Mouse (Mus musculus) lung, embryonic 15.5 days (tissue): ENCODE data around the gene Alpl. TPM values are rescaled to one million over a fixed set of nuclear protein-coding genes. Genes with fewer than 3 reads are reported as not detected.
A peak's percentile ranks its signal among the peaks of the same experiment; 100 is the strongest.

ENCODE experiments used
- ATAC-seq: fragments of 200-750 bp; cut with Nextera tagmentation; 2 replicates; pipeline ENCODE4 v1.8.0; 2017; ENCODE audit warnings: moderate number of reproducible peaks, borderline replicate concordance; ENCODE audit not compliant: low FRiP score, low TSS enrichment; ENCODE audit errors: extremely low read depth
- H3K27ac ChIP-seq: fragments of 300-500 bp; sonication (generic); 2 replicates; pipeline ENCODE4 v1.5.1; 2015; ENCODE audit warnings: moderate library complexity, mild to moderate bottlenecking, inconsistent platforms
- H3K27me3 ChIP-seq: fragments of 300-500 bp; sonication (generic); 2 replicates; pipeline ENCODE4 v1.6.1; 2015; ENCODE audit warnings: inconsistent platforms
- H3K36me3 ChIP-seq: fragments of 300-500 bp; sonication (generic); 2 replicates; pipeline ENCODE4 v1.6.1; 2015; ENCODE audit warnings: inconsistent platforms
- H3K4me1 ChIP-seq: fragments of 300-500 bp; sonication (generic); 2 replicates; pipeline ENCODE4 v1.6.1; 2015; ENCODE audit warnings: inconsistent platforms
- H3K4me2 ChIP-seq: fragments of 300-500 bp; sonication (generic); 2 replicates; pipeline ENCODE4 v1.6.1; 2015; ENCODE audit warnings: inconsistent platforms, mild to moderate bottlenecking, moderate library complexity
- H3K4me3 ChIP-seq: fragments of 300-500 bp; sonication (generic); 2 replicates; pipeline ENCODE4 v1.5.1; 2015; ENCODE audit warnings: mild to moderate bottlenecking, inconsistent platforms
- H3K9ac ChIP-seq: fragments of 300-500 bp; sonication (generic); 2 replicates; pipeline ENCODE4 v1.6.1; 2015; ENCODE audit warnings: inconsistent platforms
- H3K9me3 ChIP-seq: fragments of 300-500 bp; sonication (generic); 2 replicates; pipeline ENCODE4 v1.6.1; 2016; ENCODE audit warnings: inconsistent platforms
- WGBS: fragments of 180-500 bp; shearing (Covaris S2); methylation state at CpG from one replicate; pipeline ENCODE4 v1.1.7; 2015; 5-methylcytosine and 5-hydroxymethylcytosine counted together
- polyA plus RNA-seq: library from polyadenylated mRNA; unstranded; fragments of >200 nt; fragmentation: Nextera tagmentation; extraction: Ambion mirVana; gene quantifications from 2 replicates; pipeline ENCODE4 v1.2.1, GENCODE M21; 2015

Alpl gene
- polyA plus RNA-seq, 1 experiment from 2014 or later = 4.2 TPM

DNA sequence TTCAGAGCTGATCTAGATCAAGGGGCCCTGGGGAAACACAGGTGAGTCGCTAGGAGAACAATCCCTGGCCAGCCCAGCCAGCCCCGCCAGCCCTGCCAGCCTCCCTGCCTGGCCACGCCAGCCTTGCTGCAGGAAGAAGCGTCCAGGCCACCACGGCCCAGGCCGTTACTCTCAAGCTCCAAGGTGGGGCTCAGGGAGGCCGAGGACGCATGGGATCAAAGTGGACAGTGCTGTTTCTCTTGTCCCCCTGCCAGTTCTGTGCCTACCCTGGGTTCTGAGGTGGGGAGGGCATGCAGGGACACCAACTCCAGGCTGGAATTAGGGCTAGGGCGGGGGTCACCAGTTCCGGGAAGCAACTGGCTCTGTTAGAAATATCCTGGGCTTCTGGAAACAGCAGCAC is 64.3 kb downstream of the Alpl start:
- WGBS = 58% methylated on average over 10 of the region's 10 CpGs
- no peak overlapping the region for H3K4me2 ChIP-seq
- no peak overlapping the region for H3K27ac ChIP-seq
- H3K9ac ChIP-seq = no peak overlapping the region
- H3K4me3 ChIP-seq = no peak overlapping the region
- peaks cover 45% of the 10 kb centered on the region for H3K27me3 ChIP-seq
- H3K4me1 ChIP-seq = peaks cover 32% of the 10 kb centered on the region
- no peaks in the 10 kb centered on the region for H3K9me3 ChIP-seq
- no peak for ATAC-seq
- no peaks in the 10 kb centered on the region for H3K36me3 ChIP-seq

DNA sequence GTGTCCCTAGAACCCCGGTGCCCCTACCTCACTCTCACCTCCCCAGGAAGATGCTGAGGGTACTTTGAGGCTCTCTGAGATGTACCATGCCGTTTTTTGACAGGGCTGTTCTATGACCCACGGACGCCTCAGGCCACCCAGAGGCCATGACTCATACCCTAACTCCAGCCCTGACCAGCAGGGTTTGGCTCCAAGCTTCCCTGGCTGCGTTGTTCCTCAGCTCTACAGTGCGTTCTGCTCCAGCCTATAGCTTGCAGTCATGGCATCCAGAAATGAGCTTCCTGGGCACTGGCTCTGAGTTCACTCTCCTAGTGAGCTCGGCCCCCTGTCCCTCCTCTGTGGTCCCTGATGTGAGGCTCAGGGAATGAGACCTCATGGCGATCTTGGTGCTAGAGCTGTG is 65.4 kb downstream of the Alpl start:
- H3K9ac ChIP-seq = no peak overlapping the region
- no peaks in the 10 kb centered on the region for H3K9me3 ChIP-seq
- WGBS = 75% methylated on average over 8 of the region's 8 CpGs
- no peaks in the 10 kb centered on the region for H3K36me3 ChIP-seq
- H3K27ac ChIP-seq = no peak overlapping the region
- H3K4me1 ChIP-seq = peaks cover 24% of the 10 kb centered on the region
- ATAC-seq = no peak
- no peak overlapping the region for H3K4me2 ChIP-seq
- peaks cover 49% of the 10 kb centered on the region for H3K27me3 ChIP-seq
- H3K4me3 ChIP-seq = no peak overlapping the region

DNA sequence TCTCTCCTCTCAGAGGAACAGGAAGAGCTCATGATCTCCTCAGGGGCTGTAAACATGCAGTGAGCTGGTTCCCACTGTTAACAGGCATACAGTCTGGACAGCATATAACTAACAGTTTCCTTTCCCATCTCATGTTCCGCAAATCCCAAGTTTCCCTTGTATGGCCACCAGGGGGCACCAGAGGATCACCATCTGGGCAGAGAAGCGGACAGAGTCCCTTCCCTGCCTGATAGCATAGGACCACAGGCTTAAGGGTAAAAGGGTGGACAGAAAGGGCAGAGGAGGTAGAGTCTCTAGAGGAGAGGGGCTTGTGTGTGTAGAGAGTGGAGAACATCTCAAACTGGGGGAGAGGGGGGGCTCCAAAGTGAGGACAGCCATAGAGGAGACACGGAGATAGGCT is 66.0 kb downstream of the Alpl start:
- H3K4me3 ChIP-seq = no peak overlapping the region
- H3K36me3 ChIP-seq = no peaks in the 10 kb centered on the region
- H3K27me3 ChIP-seq = peaks cover 49% of the 10 kb centered on the region
- no peak overlapping the region for H3K9ac ChIP-seq
- H3K4me1 ChIP-seq = peaks cover 24% of the 10 kb centered on the region
- H3K9me3 ChIP-seq = no peaks in the 10 kb centered on the region
- WGBS = 16% methylated on average over 3 of the region's 3 CpGs
- ATAC-seq = no peak
- no peak overlapping the region for H3K4me2 ChIP-seq
- H3K27ac ChIP-seq = no peak overlapping the region

DNA sequence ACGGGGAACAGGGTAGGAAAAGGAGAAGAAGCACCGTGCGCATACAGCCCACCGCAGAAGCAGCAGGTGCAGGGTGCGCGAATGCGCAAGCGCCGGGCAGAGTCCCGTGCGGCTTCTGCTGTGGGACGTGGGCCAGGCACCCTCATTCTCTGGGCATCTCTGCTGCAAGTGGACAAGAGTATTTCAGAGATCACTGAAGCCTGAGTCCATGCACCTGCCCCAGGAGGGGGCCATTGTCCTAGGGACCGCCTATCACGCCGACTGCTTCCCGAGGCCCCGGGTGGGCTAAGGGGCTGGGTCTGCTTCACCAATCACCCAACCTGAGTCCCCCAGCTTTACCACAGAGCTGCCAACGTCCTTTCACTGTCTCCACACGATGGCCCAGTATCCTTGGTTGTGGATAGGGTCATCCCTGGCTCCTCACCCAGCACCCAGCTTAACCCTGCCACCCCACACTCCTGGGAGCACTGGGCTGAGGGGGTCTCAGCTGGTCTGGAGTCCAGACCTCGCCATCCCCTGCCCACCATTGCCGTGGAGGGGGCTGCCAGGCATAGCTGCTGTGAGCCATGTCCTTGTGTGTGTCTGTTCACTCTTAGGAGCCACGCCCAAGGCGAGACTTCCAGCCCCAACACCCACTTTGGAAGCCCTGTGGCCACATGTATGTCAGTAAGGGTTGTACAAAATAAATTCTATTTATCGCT is 66.9 kb downstream of the Alpl start:
- Histone ChIP-seq H3K9ac (no peak overlapping the region), H3K27me3 (peaks cover 57% of the 10 kb centered on the region), H3K4me3 (no peak overlapping the region), H3K4me2 (peak overlapping the region; percentile 38), H3K27ac (no peak overlapping the region), H3K9me3 (no peaks in the 10 kb centered on the region), H3K36me3 (no peaks in the 10 kb centered on the region), H3K4me1 (peaks cover 26% of the 10 kb centered on the region)
- no peak for ATAC-seq
- WGBS = 26% methylated on average over 24 of the region's 24 CpGs

DNA sequence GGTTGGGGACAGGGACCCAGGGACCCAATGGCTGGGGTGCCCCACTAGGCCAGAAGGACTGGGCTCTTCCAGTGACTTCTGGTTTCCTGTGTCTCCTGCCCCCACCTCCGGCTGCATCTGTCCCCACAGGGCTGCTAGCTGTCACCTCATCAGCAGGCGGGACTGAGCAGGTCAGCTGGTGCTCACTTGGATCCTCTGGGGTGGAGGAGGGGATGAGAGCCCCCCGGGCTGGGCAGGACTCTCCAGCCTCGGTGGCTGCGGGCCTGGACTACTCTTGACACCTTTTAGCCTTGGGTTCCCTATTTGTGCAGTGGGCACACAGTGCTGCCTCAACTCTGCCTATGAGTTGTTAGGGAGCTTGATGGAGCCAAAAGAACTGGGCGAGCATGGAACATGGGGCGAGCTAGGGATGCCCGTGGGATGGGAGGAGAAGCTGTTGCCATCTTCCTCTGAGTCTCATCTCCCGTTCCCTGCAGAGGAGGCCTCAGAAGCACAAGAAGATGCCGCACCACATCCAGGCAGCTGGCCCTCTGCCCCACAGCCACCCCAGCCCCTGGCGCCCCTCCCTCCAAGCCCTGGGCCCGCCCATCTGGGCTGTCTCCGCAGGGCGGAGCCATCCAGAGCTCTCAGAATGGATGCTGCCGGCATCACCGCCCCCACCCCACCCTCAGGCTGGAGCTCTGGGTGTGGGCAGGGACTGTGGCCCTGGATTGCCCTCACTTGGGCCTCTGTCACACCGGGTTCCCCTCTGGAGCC is 67.6 kb downstream of the Alpl start:
- H3K4me3 ChIP-seq = no peak overlapping the region
- H3K9me3 ChIP-seq = no peaks in the 10 kb centered on the region

DNA sequence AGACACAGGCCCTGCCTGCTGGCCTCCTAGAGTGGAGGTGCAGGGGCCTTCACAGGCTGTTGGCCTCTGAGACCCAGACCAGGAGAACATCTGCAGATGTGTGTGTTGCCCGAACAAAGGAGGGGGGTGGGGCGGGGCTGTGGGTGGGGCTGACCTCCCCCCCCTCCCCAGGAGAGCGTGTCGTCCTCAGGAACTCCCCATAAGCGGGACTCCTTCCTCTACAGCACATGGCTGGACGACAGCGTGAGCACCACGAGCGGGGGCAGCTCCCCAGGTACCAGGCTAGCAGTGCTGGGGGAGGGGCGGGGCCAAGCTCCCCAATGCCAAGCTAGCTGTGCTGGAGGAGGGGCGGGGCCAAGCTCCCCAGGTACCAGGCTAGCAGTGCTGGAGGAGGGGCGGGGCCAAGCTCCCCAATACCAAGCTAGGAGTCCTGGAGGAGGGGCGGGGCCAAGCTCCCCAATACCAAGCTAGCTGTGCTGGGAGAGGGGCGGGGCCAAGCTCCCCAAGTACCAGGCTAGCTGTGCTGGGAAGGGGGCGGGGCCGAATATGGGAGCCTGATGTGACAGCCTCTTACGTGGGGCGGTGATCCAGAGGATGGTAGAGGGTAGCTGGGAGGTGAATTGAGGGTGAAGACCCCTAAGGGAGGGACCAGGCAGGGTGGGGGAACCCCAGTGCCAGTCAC is 68.5 kb downstream of the Alpl start:
- peak; percentile 13; the same call in 1 of the 2 replicates for ATAC-seq
- no peak overlapping the region for H3K9ac ChIP-seq

More for the DNA sequence above, 67.6 kb downstream of the Alpl start:
- Histone ChIP-seq H3K4me1 (peaks cover 33% of the 10 kb centered on the region), H3K27ac (no peak overlapping the region), H3K4me2 (peak overlapping the region; percentile 38), H3K9ac (no peak overlapping the region), H3K27me3 (peaks cover 65% of the 10 kb centered on the region), H3K36me3 (no peaks in the 10 kb centered on the region)
- 10% methylated on average over 17 of the region's 17 CpGs for WGBS
- ATAC-seq = no peak

DNA sequence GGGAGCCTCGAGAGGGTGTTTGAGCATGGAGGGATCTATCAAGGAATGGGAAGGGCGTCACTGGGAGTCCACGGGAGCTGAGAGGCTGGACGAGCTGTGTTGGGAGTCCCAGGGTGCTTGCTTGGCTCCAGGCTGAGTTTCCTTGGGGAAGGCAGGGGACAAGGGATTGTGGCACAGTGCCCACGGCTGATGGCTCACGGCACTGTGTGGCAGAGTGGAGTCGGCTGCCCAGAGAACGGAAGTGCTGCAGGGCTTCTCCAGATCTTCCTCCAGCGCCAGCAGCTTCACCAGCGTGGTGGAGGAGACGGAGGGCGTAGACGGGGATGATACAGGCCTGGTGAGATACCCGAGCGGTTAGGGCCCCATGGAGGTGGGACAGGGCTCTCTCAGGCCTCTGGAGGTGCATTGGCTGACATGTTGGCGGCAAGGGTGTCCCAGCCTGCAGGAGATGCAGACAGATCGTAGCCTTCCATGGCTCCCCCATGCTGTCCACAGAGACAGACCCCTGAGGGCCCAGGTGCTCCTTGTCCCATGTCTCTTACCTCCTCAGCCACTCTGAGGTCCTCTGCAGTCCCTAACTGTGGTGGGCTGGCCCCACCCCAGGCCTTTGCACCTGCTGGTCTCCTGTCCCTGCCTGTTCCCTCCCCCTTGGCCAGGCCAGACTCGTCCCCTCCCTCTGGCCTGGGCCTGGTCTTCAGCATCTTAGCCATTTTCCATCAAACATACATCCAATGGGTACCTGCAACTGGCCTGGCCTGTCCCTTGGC is 69.3 kb downstream of the Alpl start:
- Histone ChIP-seq H3K36me3 (no peaks in the 10 kb centered on the region), H3K4me3 (no peak overlapping the region), H3K9me3 (no peaks in the 10 kb centered on the region), H3K27me3 (peaks cover 68% of the 10 kb centered on the region), H3K9ac (no peak overlapping the region), H3K27ac (no peak overlapping the region), H3K4me1 (peaks cover 33% of the 10 kb centered on the region), H3K4me2 (no peak overlapping the region)
- no peak for ATAC-seq
- WGBS = 69% methylated on average over 18 of the region's 18 CpGs

More for the DNA sequence above, 68.5 kb downstream of the Alpl start:
- Histone ChIP-seq H3K4me1 (peaks cover 33% of the 10 kb centered on the region), H3K4me3 (no peak overlapping the region), H3K4me2 (no peak overlapping the region), H3K27ac (no peak overlapping the region), H3K27me3 (peaks cover 74% of the 10 kb centered on the region), H3K9me3 (no peaks in the 10 kb centered on the region), H3K36me3 (no peaks in the 10 kb centered on the region)
- WGBS = 8% methylated on average over 10 of the region's 18 CpGs

DNA sequence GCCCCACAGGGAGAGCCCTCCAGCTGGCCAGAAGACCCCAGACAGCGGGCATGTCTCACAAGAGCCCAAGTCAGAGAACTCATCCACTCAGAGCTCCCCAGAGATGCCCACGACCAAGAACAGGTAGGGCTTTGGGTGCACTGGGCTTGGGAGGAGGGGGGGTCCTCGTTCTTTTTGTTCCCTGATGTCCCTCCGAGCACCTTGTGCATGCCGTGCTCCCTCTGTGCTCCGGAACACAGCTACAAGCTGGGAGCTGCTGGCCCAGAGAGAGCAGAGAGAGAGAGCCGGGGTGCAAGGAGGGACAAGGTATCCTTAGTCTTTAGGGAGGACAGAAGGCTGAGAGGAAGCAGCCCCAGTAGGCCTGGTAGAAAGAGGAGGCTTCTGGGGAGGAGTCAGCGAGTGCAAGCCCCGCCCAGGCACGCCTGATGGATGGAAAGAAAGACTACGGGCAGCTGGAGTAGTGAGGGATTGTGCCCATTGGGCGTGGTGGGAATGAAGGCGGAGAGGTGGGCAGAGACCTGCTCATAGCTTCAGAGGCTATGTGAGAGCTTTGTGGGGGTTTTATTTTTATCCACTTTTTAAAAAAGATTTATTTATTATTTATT is 70.5 kb downstream of the Alpl start:
- peaks cover 33% of the 10 kb centered on the region for H3K4me1 ChIP-seq
- no peaks in the 10 kb centered on the region for H3K9me3 ChIP-seq
- no peak for ATAC-seq
- H3K27ac ChIP-seq = no peak overlapping the region
- no peak overlapping the region for H3K9ac ChIP-seq
- H3K4me3 ChIP-seq = no peak overlapping the region
- H3K4me2 ChIP-seq = no peak overlapping the region
- 71% methylated on average over 13 of the region's 13 CpGs for WGBS
- H3K27me3 ChIP-seq = peaks cover 65% of the 10 kb centered on the region
- no peaks in the 10 kb centered on the region for H3K36me3 ChIP-seq

DNA sequence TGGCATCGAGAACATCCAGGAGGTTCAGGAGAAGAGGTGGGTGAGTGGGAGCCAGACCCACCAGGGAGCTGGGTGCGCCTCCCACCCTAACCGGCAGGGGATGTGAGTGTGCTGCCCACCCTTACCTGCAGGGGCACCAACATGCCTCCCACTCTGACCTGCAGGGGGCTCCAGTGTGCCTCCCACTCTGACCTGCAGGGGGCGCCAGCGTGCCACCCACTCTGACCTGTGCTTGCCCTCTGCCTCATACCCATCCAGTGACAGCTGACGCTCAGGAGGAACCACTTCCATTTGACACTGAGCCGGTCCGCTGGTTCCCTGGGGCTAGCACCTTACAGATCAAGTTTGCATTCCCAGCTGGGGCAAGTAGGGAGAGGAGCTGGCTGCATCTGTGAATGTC is 71.4 kb downstream of the Alpl start:
- no peak overlapping the region for H3K9ac ChIP-seq
- no peaks in the 10 kb centered on the region for H3K36me3 ChIP-seq
- H3K27me3 ChIP-seq = peaks cover 70% of the 10 kb centered on the region
- peaks cover 33% of the 10 kb centered on the region for H3K4me1 ChIP-seq
- no peak overlapping the region for H3K27ac ChIP-seq
- 38% methylated on average over 8 of the region's 8 CpGs for whole genome bisulfite sequencing
- H3K9me3 ChIP-seq = no peaks in the 10 kb centered on the region
- ATAC-seq = no peak
- no peak overlapping the region for H3K4me2 ChIP-seq
- H3K4me3 ChIP-seq = no peak overlapping the region

DNA sequence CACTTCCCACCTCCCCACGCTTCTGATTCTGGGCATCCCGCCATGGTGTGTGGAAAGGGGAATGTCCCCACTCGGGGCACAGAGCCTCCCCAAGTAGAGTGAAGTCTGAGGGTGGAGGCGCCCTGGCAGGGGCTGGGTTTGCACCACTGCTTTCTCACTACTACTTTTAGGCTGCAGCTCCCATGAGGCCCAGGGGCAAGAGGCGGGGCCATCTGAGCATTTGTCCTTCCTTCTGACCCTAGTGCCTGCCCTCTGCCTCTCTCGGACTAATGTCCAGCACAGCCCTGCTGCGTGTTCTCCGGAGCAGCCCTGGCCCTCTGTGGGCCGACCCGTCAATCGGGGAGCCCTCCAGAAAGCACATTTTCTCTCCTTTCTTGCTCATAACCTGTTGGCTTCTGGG is 72.0 kb downstream of the Alpl start:
- H3K27me3 ChIP-seq = peaks cover 68% of the 10 kb centered on the region
- H3K36me3 ChIP-seq = no peaks in the 10 kb centered on the region
- H3K4me3 ChIP-seq = no peak overlapping the region
- WGBS = 31% methylated on average over 11 of the region's 11 CpGs
- H3K27ac ChIP-seq = no peak overlapping the region
- no peak overlapping the region for H3K9ac ChIP-seq
- no peaks in the 10 kb centered on the region for H3K9me3 ChIP-seq
- H3K4me1 ChIP-seq = peaks cover 31% of the 10 kb centered on the region
- no peak overlapping the region; the same call in 1 of the 2 replicates for H3K4me2 ChIP-seq
- ATAC-seq = no peak

DNA sequence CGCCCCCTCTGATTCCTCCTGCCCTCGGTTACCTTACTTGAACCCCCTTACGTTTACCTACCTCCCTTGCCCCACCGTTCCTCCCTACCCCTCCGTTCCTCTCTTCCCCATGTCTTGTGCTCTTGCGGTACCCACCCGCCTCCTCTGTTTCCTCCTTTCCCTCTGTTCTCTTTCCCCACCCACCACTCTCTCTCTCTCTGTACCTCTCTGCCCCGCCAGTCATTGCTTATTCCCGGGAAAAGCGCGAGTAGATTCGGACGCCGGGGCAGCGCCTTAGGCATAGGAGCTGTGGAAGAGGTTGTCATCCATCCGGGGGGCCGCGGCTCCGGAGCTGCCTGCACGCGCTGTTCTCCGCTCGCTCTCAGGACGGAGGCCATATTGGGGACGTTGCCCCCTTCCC is 72.7 kb downstream of the Alpl start:
- no peak overlapping the region for H3K9ac ChIP-seq
- peaks cover 67% of the 10 kb centered on the region for H3K27me3 ChIP-seq
- H3K36me3 ChIP-seq = no peaks in the 10 kb centered on the region
- peak overlapping the region; percentile 28 for H3K4me2 ChIP-seq
- H3K4me3 ChIP-seq = no peak overlapping the region
- WGBS = 27% methylated on average over 25 of the region's 25 CpGs
- H3K9me3 ChIP-seq = no peaks in the 10 kb centered on the region
- H3K27ac ChIP-seq = no peak overlapping the region
- ATAC-seq = no peak
- peaks cover 29% of the 10 kb centered on the region for H3K4me1 ChIP-seq
